Mouse (Mus musculus): ENCODE results near the gene Slc41a2. TPM values are rescaled to one million over a fixed set of nuclear protein-coding genes. Genes with fewer than 3 reads are reported as not detected.

The Slc41a2 gene
- polyA plus RNA-seq, 1 experiment from 2014 or later = 0.81 TPM

DNA sequence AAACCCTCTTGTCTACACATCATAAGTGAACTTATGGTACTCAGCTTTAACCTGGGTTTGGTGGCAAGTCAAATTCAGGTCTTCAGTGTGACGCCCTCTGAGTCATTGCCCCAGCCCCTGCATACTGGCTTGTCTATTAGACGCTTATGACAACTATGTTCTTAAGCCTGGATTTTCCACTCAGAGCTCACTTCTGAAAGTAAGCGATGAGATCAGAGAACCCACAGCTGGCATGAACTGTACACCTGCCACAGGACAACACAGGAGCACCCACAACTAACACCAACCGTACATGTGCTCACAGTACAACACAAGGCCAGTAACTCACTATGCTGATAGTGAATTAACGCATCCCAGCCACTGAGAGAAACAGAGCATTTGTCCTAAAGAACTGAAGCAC lies 71.4 kb downstream of the Slc41a2 start:
- DNase-seq (ENCODE audit: low spot score) (no peak), ATAC-seq (replicated peaks; ENCODE audit: insufficient number of reproducible peaks, low FRiP score, low TSS enrichment, low read depth) (no peak)
- Histone ChIP-seq H3K4me1 (ENCODE audit: control insufficient read depth, insufficient read depth, low read length) (no peaks in the 10 kb centered on the region), H3K9ac (replicated peaks; ENCODE audit: low read length) (no peak overlapping the region), H3K36me3 (replicated peaks; ENCODE audit: control insufficient read depth, insufficient read depth, low read depth, low read length) (no peaks in the 10 kb centered on the region), H3K27ac (replicated peaks; ENCODE audit: low read depth, low read length) (no peak overlapping the region), H3K4me2 (ENCODE audit: low read depth, low read length) (no peak overlapping the region), H3K27me3 (ENCODE audit: control insufficient read depth, insufficient read depth, low read length) (no peaks in the 10 kb centered on the region), H3K4me3 (ENCODE audit: low read depth, low read length) (no peak overlapping the region), H3K9me3 (replicated peaks; ENCODE audit: control insufficient read depth, low read length) (no peaks in the 10 kb centered on the region)
- WGBS = 91% methylated on average over 5 of the region's 5 CpGs

GRCm38 (mm10) chr10:83264680-83265079 lies 73.0 kb downstream of the Slc41a2 start:
- H3K4me2 ChIP-seq (ENCODE audit: low read depth, low read length) = no peak overlapping the region
- 47% methylated on average over 8 of the region's 8 CpGs for whole genome bisulfite sequencing
- no peaks in the 10 kb centered on the region for H3K9me3 ChIP-seq (replicated peaks; ENCODE audit: control insufficient read depth, low read length)
- H3K4me3 ChIP-seq (ENCODE audit: low read depth, low read length) = no peak overlapping the region
- ATAC-seq (replicated peaks; ENCODE audit: insufficient number of reproducible peaks, low FRiP score, low TSS enrichment, low read depth) (no peak), DNase-seq (ENCODE audit: low spot score) (no peak)
- no peaks in the 10 kb centered on the region for H3K27me3 ChIP-seq (ENCODE audit: control insufficient read depth, insufficient read depth, low read length)
- H3K4me1 ChIP-seq (ENCODE audit: control insufficient read depth, insufficient read depth, low read length) = no peaks in the 10 kb centered on the region
- no peaks in the 10 kb centered on the region for H3K36me3 ChIP-seq (replicated peaks; ENCODE audit: control insufficient read depth, insufficient read depth, low read depth, low read length)
- H3K27ac ChIP-seq (replicated peaks; ENCODE audit: low read depth, low read length) = no peak overlapping the region
- no peak overlapping the region for H3K9ac ChIP-seq (replicated peaks; ENCODE audit: low read length)

DNA sequence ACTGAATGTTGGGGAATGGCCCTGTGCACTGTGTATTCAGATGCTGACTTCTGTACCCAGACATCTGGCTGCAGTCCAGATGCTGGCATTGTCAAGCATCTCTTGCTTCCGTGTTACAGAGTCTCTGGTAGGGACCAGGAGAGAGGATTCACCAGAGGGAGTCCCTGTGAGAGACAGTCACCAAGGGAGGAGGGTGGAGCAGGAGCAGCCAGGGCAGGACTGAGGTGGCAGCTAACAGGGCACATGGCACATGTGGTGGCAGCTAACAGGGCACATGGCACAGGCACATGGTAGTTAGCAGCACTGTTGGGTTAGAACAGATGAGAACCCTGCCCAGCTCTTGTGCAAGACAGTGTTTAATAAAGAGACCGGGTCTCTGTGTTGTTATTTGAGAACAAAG lies 73.6 kb downstream of the Slc41a2 start:
- 43% methylated on average over 2 of the region's 2 CpGs for WGBS

GRCm38 (mm10) chr10:83261264-83261663 lies 76.4 kb downstream of the Slc41a2 start:
- Histone ChIP-seq H3K36me3 (replicated peaks; ENCODE audit: control insufficient read depth, insufficient read depth, low read depth, low read length) (no peaks in the 10 kb centered on the region), H3K4me3 (ENCODE audit: low read depth, low read length) (no peak overlapping the region), H3K9me3 (replicated peaks; ENCODE audit: control insufficient read depth, low read length) (no peaks in the 10 kb centered on the region), H3K27me3 (ENCODE audit: control insufficient read depth, insufficient read depth, low read length) (no peaks in the 10 kb centered on the region), H3K4me2 (ENCODE audit: low read depth, low read length) (no peak overlapping the region), H3K9ac (replicated peaks; ENCODE audit: low read length) (no peak overlapping the region), H3K4me1 (ENCODE audit: control insufficient read depth, insufficient read depth, low read length) (no peaks in the 10 kb centered on the region), H3K27ac (replicated peaks; ENCODE audit: low read depth, low read length) (no peak overlapping the region)
- DNase-seq (ENCODE audit: low spot score) (no peak), ATAC-seq (replicated peaks; ENCODE audit: insufficient number of reproducible peaks, low FRiP score, low TSS enrichment, low read depth) (no peak)
- WGBS = 34% methylated on average over 4 of the region's 4 CpGs

More for the DNA sequence above, 73.6 kb downstream of the Slc41a2 start:
- Histone ChIP-seq H3K4me2 (ENCODE audit: low read depth, low read length) (no peak overlapping the region), H3K4me3 (ENCODE audit: low read depth, low read length) (no peak overlapping the region), H3K36me3 (replicated peaks; ENCODE audit: control insufficient read depth, insufficient read depth, low read depth, low read length) (no peaks in the 10 kb centered on the region), H3K9me3 (replicated peaks; ENCODE audit: control insufficient read depth, low read length) (no peaks in the 10 kb centered on the region), H3K9ac (replicated peaks; ENCODE audit: low read length) (no peak overlapping the region), H3K27me3 (ENCODE audit: control insufficient read depth, insufficient read depth, low read length) (no peaks in the 10 kb centered on the region), H3K4me1 (ENCODE audit: control insufficient read depth, insufficient read depth, low read length) (no peaks in the 10 kb centered on the region), H3K27ac (replicated peaks; ENCODE audit: low read depth, low read length) (no peak overlapping the region)
- DNase-seq (ENCODE audit: low spot score) (no peak), ATAC-seq (replicated peaks; ENCODE audit: insufficient number of reproducible peaks, low FRiP score, low TSS enrichment, low read depth) (no peak)

DNA sequence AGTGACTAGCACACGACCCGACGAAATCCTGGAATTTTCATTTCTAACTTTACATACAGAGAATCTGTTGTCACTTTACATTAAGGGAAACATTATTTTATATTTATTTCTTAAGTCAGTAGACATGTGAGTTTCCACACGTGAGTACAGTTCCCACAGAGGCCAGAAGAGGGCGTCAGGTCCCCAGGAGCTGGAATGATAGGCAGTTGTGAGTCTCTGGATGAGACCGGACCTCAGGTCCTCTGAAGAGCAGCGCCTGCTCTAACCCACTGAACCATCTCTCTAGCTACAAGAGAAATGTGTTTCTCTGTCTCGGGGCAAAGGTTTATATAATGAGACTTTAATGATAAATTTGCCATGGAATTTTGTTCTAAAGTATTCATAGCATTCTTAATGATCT lies 86.3 kb downstream of the Slc41a2 start:
- Histone ChIP-seq H3K36me3 (replicated peaks; ENCODE audit: control insufficient read depth, insufficient read depth, low read depth, low read length) (no peaks in the 10 kb centered on the region), H3K27ac (replicated peaks; ENCODE audit: low read depth, low read length) (no peak overlapping the region), H3K27me3 (ENCODE audit: control insufficient read depth, insufficient read depth, low read length) (no peaks in the 10 kb centered on the region), H3K4me2 (ENCODE audit: low read depth, low read length) (no peak overlapping the region), H3K4me1 (ENCODE audit: control insufficient read depth, insufficient read depth, low read length) (no peaks in the 10 kb centered on the region), H3K4me3 (ENCODE audit: low read depth, low read length) (no peak overlapping the region), H3K9ac (replicated peaks; ENCODE audit: low read length) (no peak overlapping the region), H3K9me3 (replicated peaks; ENCODE audit: control insufficient read depth, low read length) (no peaks in the 10 kb centered on the region)
- DNase-seq (ENCODE audit: low spot score) (peak; percentile 35), ATAC-seq (replicated peaks; ENCODE audit: insufficient number of reproducible peaks, low FRiP score, low TSS enrichment, low read depth) (no peak)
- 63% methylated on average over 8 of the region's 8 CpGs for WGBS

- WGBS = 75% methylated on average over 7 of the region's 7 CpGs
- H3K27ac ChIP-seq (replicated peaks; ENCODE audit: low read depth, low read length) = no peak overlapping the region
Measured at GRCm38 (mm10) chr10:83248036-83248435, 89.6 kb downstream of the Slc41a2 start.

GRCm38 (mm10) chr10:83245720-83246119 lies 92.0 kb downstream of the Slc41a2 start:
- no peak overlapping the region for H3K27ac ChIP-seq (replicated peaks; ENCODE audit: low read depth, low read length)
- H3K4me1 ChIP-seq (ENCODE audit: control insufficient read depth, insufficient read depth, low read length) = no peaks in the 10 kb centered on the region
- no peak overlapping the region for H3K9ac ChIP-seq (replicated peaks; ENCODE audit: low read length)
- WGBS = 50% methylated on average over 7 of the region's 7 CpGs
- DNase-seq (ENCODE audit: low spot score) (no peak), ATAC-seq (replicated peaks; ENCODE audit: insufficient number of reproducible peaks, low FRiP score, low TSS enrichment, low read depth) (peak; percentile 48; the same call in 1 of the 2 replicates)
- H3K9me3 ChIP-seq (replicated peaks; ENCODE audit: control insufficient read depth, low read length) = no peaks in the 10 kb centered on the region
- H3K36me3 ChIP-seq (replicated peaks; ENCODE audit: control insufficient read depth, insufficient read depth, low read depth, low read length) = no peaks in the 10 kb centered on the region
- H3K4me2 ChIP-seq (ENCODE audit: low read depth, low read length) = no peak overlapping the region
- H3K4me3 ChIP-seq (ENCODE audit: low read depth, low read length) = no peak overlapping the region
- no peaks in the 10 kb centered on the region for H3K27me3 ChIP-seq (ENCODE audit: control insufficient read depth, insufficient read depth, low read length)

More at GRCm38 (mm10) chr10:83248036-83248435, 89.6 kb downstream of the Slc41a2 start:
- no peak for ATAC-seq (replicated peaks; ENCODE audit: insufficient number of reproducible peaks, low FRiP score, low TSS enrichment, low read depth)
- DNase-seq (ENCODE audit: low spot score) = no peak
- Histone ChIP-seq H3K36me3 (replicated peaks; ENCODE audit: control insufficient read depth, insufficient read depth, low read depth, low read length) (no peaks in the 10 kb centered on the region), H3K9me3 (replicated peaks; ENCODE audit: control insufficient read depth, low read length) (no peaks in the 10 kb centered on the region), H3K9ac (replicated peaks; ENCODE audit: low read length) (no peak overlapping the region), H3K4me3 (ENCODE audit: low read depth, low read length) (no peak overlapping the region), H3K4me1 (ENCODE audit: control insufficient read depth, insufficient read depth, low read length) (no peaks in the 10 kb centered on the region), H3K4me2 (ENCODE audit: low read depth, low read length) (no peak overlapping the region), H3K27me3 (ENCODE audit: control insufficient read depth, insufficient read depth, low read length) (no peaks in the 10 kb centered on the region)

GRCm38 (mm10) chr10:83244131-83244530 lies 93.6 kb downstream of the Slc41a2 start:
- no peaks in the 10 kb centered on the region for H3K36me3 ChIP-seq (replicated peaks; ENCODE audit: control insufficient read depth, insufficient read depth, low read depth, low read length)
- WGBS = 15% methylated on average over 6 of the region's 6 CpGs
- ATAC-seq (replicated peaks; ENCODE audit: insufficient number of reproducible peaks, low FRiP score, low TSS enrichment, low read depth) (no peak), DNase-seq (ENCODE audit: low spot score) (no peak)
- no peak overlapping the region for H3K4me3 ChIP-seq (ENCODE audit: low read depth, low read length)
- H3K9me3 ChIP-seq (replicated peaks; ENCODE audit: control insufficient read depth, low read length) = no peaks in the 10 kb centered on the region
- no peak overlapping the region for H3K9ac ChIP-seq (replicated peaks; ENCODE audit: low read length)
- no peak overlapping the region for H3K4me2 ChIP-seq (ENCODE audit: low read depth, low read length)
- no peaks in the 10 kb centered on the region for H3K27me3 ChIP-seq (ENCODE audit: control insufficient read depth, insufficient read depth, low read length)
- no peaks in the 10 kb centered on the region for H3K4me1 ChIP-seq (ENCODE audit: control insufficient read depth, insufficient read depth, low read length)
- H3K27ac ChIP-seq (replicated peaks; ENCODE audit: low read depth, low read length) = no peak overlapping the region
